Mouse (Mus musculus): ENCODE results near the gene Olfr890.
"Not testable (repeated sequence)": the region's sequence is repeated elsewhere in the genome, so short reads cannot be mapped to it uniquely, and the experiment has no call there.

The Olfr890 gene

GRCm38 (mm10) chr9:38142217-38142616 lies at the start of gene Olfr890:
Olfr890 (plus strand) TSS chr9:38142517.
- DNase-seq (ENCODE audit: low spot score in 2 of 2): no peak

- DNase-seq (ENCODE audit: low spot score in 2 of 2): no peak
These were observed 34.5 kb upstream of the Olfr890 start, which contains the start of gene Olfr888 for GRCm38 (mm10) chr9:38107828-38108227. Olfr888 (plus strand) TSS chr9:38108128.

DNA sequence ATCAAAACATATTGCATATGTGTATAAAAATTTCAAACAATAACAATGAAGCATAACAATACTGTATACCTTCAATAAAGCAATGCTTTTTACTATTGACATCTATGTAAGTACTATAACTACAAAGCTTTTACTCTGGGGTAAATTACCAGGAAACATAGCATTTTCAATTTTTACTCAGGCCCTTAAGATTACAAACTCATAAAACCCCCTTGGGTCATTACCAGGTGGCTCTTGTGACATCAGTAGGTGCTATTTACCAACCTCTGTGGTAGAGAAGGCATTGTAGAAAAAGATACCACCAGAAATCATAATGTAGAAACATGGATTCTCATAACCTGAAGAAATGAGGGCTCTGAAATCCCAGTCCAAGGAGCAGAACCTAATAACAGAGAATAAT lies 27.4 kb upstream of the Olfr890 start, which contains the start of gene Olfr889:
Gene Olfr889, plus strand, starts transcription at position 301 of the 400 bp plus-strand sequence.
- DNase-seq (ENCODE audit: low spot score in 2 of 2): no peak

- DNase-seq (ENCODE audit: low spot score in 2 of 2): not testable (repeated sequence)
These were observed 26.0 kb downstream of the Olfr890 start for GRCm38 (mm10) chr9:38168341-38168740.

DNA sequence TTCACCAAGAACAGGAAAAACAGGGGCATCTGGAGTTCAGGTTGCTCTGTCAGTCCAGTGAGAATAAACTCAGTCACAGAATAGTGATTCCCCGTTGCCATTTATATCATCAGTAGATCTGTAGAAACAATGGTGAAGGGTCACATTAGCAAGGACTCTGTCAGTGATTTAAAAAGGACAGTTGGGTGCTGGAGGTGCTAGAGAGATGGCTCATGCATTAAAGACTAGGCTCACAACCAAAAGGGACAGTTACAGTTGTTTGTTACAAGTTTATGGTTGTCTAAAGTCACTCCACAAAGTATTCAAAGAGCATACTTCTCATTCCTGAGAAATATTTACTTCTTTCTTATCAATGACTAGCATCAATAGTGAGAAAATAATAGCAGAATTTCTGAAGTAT lies 38.4 kb downstream of the Olfr890 start, which contains the start of gene Olfr891:
Gene Olfr891, minus strand, starts transcription at position 101 of the 400 bp plus-strand sequence.
- no peak for DNase-seq (ENCODE audit: low spot score in 2 of 2)

Measured in heart, adult 9 months (tissue).